Mouse (Mus musculus): Measurements from ENCODE around the gene Haus7. TPM values are rescaled to one million over a fixed set of nuclear protein-coding genes. Genes with fewer than 3 reads are reported as not detected.

Haus7 gene
- polyA plus RNA-seq, 1 experiment from 2014 or later: 67.1 TPM

DNA sequence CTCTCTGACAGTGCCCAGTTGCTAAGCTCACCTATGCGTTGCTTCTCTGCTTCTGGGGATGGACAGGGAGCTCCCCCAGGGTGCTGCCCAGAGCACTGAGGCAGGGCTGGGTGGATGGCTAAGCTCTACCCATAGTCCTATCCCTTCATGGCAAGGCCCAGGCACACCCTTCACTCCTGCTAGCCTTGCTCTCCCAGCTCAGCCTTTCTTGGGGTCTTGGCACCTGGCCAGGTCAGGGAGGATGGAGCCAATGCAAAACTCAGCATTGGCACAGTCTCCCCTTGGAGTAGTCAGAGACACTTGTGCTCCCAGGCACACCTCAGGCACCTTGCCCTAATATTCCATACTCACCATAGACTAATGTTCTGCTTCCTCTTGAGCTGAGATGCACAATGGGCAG is 25.2 kb upstream of the Haus7 start:
- no peaks in the 10 kb centered on the region for H3K4me1 ChIP-seq (ENCODE audit: control insufficient read depth, insufficient read depth, low read length)
- H3K9me3 ChIP-seq (ENCODE audit: control insufficient read depth, low read length): no peaks in the 10 kb centered on the region
- H3K4me2 ChIP-seq (ENCODE audit: low read length): no peak overlapping the region
- H3K4me3 ChIP-seq (replicated peaks; ENCODE audit: low read depth, low read length): no peak overlapping the region
- H3K27ac ChIP-seq (replicated peaks; ENCODE audit: low read depth, low read length): no peak overlapping the region
- H3K9ac ChIP-seq (replicated peaks; ENCODE audit: low read length): no peak overlapping the region
- H3K36me3 ChIP-seq (ENCODE audit: control insufficient read depth, insufficient read depth, low read length): no peaks in the 10 kb centered on the region
- no peaks in the 10 kb centered on the region for H3K27me3 ChIP-seq (ENCODE audit: control insufficient read depth, insufficient read depth, low read length)
- WGBS: 76% methylated on average over 1 of the region's 1 CpGs
- DNase-seq (no peak), ATAC-seq (ENCODE audit: low FRiP score, low TSS enrichment) (no peak)

DNA sequence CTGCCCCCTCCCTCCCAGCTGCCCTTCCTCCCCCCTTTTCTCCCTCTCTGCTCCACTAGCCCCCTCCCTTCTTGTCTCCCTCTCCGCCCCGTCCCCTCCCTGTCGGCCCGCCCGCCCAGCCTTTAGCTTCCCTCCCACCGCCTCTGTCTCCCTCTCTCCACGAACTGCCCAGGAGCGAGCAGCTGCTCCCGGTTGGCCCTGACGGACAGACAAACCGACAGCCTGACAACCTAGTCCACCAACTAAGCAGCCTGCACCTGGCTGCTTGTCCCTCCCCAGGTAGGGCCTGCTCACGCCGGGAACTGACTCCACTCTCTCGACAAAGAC is 24.6 kb upstream of the Haus7 start, which contains the start of gene Bgn:
TSS of gene Bgn (plus strand) at position 119 of the 327 bp plus-strand sequence.
- ATAC-seq (ENCODE audit: low FRiP score, low TSS enrichment) (no peak), DNase-seq (no peak)
- peak within 1 kb of the TSS; percentile 19; the same call in 1 of the 2 replicates for H3K4me2 ChIP-seq (ENCODE audit: low read length)
- no peaks in the 10 kb centered on the region for H3K4me1 ChIP-seq (ENCODE audit: control insufficient read depth, insufficient read depth, low read length)
- H3K27ac ChIP-seq (replicated peaks; ENCODE audit: low read depth, low read length): no peak within 1 kb of the TSS
- H3K9me3 ChIP-seq (ENCODE audit: control insufficient read depth, low read length): no peaks in the 10 kb centered on the region
- no peak within 1 kb of the TSS for H3K4me3 ChIP-seq (replicated peaks; ENCODE audit: low read depth, low read length)
- H3K27me3 ChIP-seq (ENCODE audit: control insufficient read depth, insufficient read depth, low read length): no peaks in the 10 kb centered on the region
- H3K9ac ChIP-seq (replicated peaks; ENCODE audit: low read length): no peak within 1 kb of the TSS
- WGBS: 29% methylated on average over 13 of the region's 14 CpGs
- H3K36me3 ChIP-seq (ENCODE audit: control insufficient read depth, insufficient read depth, low read length): no peaks in the 10 kb centered on the region

DNA sequence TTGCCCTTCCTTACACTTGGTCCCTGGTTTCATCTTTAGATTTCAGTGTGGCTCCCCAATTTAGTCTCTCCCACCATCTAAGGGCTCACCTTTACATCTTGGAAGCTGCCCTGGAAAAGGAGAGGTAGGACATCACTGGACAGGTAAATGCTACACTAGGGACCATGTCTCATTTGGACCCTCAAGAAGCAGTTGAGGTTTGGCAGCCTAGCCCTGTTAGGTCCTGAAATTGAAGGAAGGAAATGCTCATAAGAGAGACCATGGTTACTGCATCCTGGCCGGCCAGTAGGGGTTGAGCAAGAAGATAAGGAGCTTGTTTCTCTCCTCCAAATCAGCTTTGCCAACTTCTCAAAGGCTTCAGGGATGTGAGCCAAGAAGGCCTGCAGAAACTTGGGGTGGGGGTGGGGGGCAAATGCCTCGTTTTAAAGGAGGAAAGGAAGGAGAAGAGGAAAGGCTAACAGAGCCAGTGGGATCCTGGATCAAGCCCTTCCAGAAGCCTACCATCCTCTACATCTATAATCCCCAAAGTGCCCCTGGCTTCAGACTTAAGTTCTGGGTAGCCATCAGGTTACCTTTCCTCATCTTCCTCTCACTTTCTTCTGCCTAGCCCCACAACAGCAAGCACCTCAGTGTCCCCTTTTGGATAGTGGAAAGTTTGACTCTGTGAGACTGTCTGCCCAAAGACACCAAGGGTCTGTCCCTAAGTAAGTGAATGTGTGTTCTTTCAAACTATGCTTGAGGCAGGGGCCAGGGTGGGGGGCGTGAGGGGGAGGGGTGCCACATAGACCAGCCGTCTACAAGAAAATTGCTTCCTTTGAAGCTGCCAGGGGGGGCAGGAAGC is 24.0 kb upstream of the Haus7 start:
- H3K4me2 ChIP-seq (ENCODE audit: low read length): peak overlapping the region; percentile 19; the same call in 1 of the 2 replicates
- no peak overlapping the region for H3K9ac ChIP-seq (replicated peaks; ENCODE audit: low read length)
- H3K36me3 ChIP-seq (ENCODE audit: control insufficient read depth, insufficient read depth, low read length): no peaks in the 10 kb centered on the region
- WGBS: 55% methylated on average over 4 of the region's 4 CpGs
- H3K27me3 ChIP-seq (ENCODE audit: control insufficient read depth, insufficient read depth, low read length): no peaks in the 10 kb centered on the region
- no peak for ATAC-seq (ENCODE audit: low FRiP score, low TSS enrichment)
- H3K27ac ChIP-seq (replicated peaks; ENCODE audit: low read depth, low read length): no peak overlapping the region
- H3K4me3 ChIP-seq (replicated peaks; ENCODE audit: low read depth, low read length): no peak overlapping the region
- H3K4me1 ChIP-seq (ENCODE audit: control insufficient read depth, insufficient read depth, low read length): no peaks in the 10 kb centered on the region
- H3K9me3 ChIP-seq (ENCODE audit: control insufficient read depth, low read length): no peaks in the 10 kb centered on the region
- DNase-seq: no peak

DNA sequence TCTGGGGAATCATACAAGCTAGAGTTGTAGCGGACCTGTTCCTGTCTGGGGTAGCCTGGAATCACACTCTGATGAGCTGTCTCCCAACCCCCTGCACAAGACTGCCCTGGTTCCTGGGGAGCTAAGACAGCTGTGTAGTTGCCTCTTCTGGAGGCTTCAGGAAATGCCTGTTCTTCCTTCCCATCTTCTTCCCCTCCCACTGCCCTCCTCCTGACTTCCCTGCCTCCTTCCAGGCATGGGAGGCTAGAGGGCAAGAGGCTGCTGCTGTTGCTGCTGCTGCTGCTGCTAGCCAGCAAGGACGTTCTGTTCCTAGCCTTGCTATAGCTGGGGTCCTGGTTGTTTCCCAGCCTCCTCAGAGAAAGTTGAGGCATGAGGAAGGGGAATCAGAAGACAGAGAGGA is 21.5 kb upstream of the Haus7 start:
- Histone ChIP-seq H3K4me2 (ENCODE audit: low read length) (no peak overlapping the region), H3K4me1 (ENCODE audit: control insufficient read depth, insufficient read depth, low read length) (no peaks in the 10 kb centered on the region), H3K36me3 (ENCODE audit: control insufficient read depth, insufficient read depth, low read length) (no peaks in the 10 kb centered on the region), H3K9ac (replicated peaks; ENCODE audit: low read length) (no peak overlapping the region), H3K9me3 (ENCODE audit: control insufficient read depth, low read length) (no peaks in the 10 kb centered on the region), H3K27ac (replicated peaks; ENCODE audit: low read depth, low read length) (no peak overlapping the region), H3K27me3 (ENCODE audit: control insufficient read depth, insufficient read depth, low read length) (no peaks in the 10 kb centered on the region), H3K4me3 (replicated peaks; ENCODE audit: low read depth, low read length) (no peak overlapping the region)
- DNase-seq: no peak
- WGBS: 49% methylated on average over 2 of the region's 2 CpGs
- no peak for ATAC-seq (ENCODE audit: low FRiP score, low TSS enrichment)

DNA sequence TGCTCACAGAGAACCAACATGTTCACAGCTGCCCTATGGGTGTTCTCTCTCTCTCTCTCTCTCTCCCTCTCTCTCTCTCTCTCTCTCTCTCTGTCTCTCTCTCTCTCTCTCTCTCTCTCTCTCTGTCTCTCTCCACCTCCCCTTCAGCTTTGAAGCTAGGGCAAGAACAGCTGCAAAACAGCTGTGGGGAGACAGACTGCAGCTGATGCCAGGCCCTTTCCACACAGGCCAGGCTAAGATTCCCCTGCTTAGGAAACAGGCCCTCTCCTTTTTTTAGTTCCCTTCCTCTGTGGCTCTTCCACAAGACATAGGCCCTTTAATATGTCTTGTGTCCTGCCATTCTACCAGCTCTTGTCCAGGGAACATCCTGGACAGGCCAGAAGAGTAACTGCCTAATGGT is 20.8 kb upstream of the Haus7 start:
- ATAC-seq (ENCODE audit: low FRiP score, low TSS enrichment): no peak
- no peak overlapping the region for H3K4me2 ChIP-seq (ENCODE audit: low read length)
- DNase-seq: no peak

DNA sequence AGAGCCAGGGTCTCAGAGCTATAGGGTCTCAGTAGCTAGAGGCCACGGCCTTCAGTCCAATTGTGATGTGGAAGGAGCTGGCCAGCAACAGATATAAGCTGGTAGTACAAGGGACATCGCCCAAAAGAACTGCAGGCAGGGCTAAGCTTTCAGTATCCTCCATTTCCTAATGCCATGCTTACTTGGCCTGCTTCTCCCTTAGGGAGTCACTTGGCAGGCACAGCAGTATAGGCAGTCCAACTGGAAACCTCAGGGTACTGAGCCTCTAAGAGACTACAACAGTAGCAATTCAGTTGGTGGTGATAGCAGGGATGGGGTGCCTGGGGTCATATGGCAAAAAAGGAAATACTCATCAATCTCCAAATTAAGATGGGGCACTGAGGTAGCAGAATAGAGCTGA is 18.7 kb upstream of the Haus7 start:
- no peak for DNase-seq
- H3K4me1 ChIP-seq (ENCODE audit: control insufficient read depth, insufficient read depth, low read length): no peaks in the 10 kb centered on the region
- H3K9me3 ChIP-seq (ENCODE audit: control insufficient read depth, low read length): no peaks in the 10 kb centered on the region
- ATAC-seq (ENCODE audit: low FRiP score, low TSS enrichment): no peak
- H3K36me3 ChIP-seq (ENCODE audit: control insufficient read depth, insufficient read depth, low read length): no peaks in the 10 kb centered on the region
- H3K27me3 ChIP-seq (ENCODE audit: control insufficient read depth, insufficient read depth, low read length): no peaks in the 10 kb centered on the region
- 62% methylated on average over 2 of the region's 2 CpGs for WGBS
- H3K27ac ChIP-seq (replicated peaks; ENCODE audit: low read depth, low read length): no peak overlapping the region
- no peak overlapping the region for H3K4me3 ChIP-seq (replicated peaks; ENCODE audit: low read depth, low read length)
- H3K4me2 ChIP-seq (ENCODE audit: low read length): no peak overlapping the region
- no peak overlapping the region for H3K9ac ChIP-seq (replicated peaks; ENCODE audit: low read length)

More for the DNA sequence above, 20.8 kb upstream of the Haus7 start:
- H3K4me3 ChIP-seq (replicated peaks; ENCODE audit: low read depth, low read length): no peak overlapping the region
- no peaks in the 10 kb centered on the region for H3K4me1 ChIP-seq (ENCODE audit: control insufficient read depth, insufficient read depth, low read length)
- H3K9me3 ChIP-seq (ENCODE audit: control insufficient read depth, low read length): no peaks in the 10 kb centered on the region
- H3K36me3 ChIP-seq (ENCODE audit: control insufficient read depth, insufficient read depth, low read length): no peaks in the 10 kb centered on the region
- no peak overlapping the region for H3K9ac ChIP-seq (replicated peaks; ENCODE audit: low read length)
- no peaks in the 10 kb centered on the region for H3K27me3 ChIP-seq (ENCODE audit: control insufficient read depth, insufficient read depth, low read length)
- no peak overlapping the region for H3K27ac ChIP-seq (replicated peaks; ENCODE audit: low read depth, low read length)

DNA sequence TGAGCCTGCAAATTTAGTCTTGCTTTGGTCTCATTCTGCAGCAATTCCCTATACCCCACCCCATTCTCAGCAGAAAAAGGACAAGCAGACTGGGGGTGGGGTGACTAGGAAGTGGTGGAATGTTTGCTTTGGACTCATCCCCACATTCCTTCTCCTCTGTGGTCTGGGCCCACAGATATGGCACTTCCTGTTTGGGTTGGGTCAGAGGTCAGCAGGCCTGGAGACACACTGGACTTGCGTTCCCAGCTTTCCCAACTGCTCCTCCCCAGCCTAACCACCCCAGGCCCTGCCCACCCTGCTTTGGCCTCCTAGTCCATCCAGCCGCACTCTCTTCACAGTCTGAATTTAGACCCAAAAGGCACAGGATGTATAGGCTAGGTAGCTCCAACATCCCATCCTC is 17.8 kb upstream of the Haus7 start:
- 79% methylated on average over 2 of the region's 2 CpGs for WGBS
- no peak overlapping the region for H3K27ac ChIP-seq (replicated peaks; ENCODE audit: low read depth, low read length)
- no peaks in the 10 kb centered on the region for H3K27me3 ChIP-seq (ENCODE audit: control insufficient read depth, insufficient read depth, low read length)
- no peak overlapping the region for H3K9ac ChIP-seq (replicated peaks; ENCODE audit: low read length)
- no peak overlapping the region for H3K4me2 ChIP-seq (ENCODE audit: low read length)
- no peak for DNase-seq
- no peaks in the 10 kb centered on the region for H3K9me3 ChIP-seq (ENCODE audit: control insufficient read depth, low read length)
- H3K4me1 ChIP-seq (ENCODE audit: control insufficient read depth, insufficient read depth, low read length): no peaks in the 10 kb centered on the region
- ATAC-seq (ENCODE audit: low FRiP score, low TSS enrichment): no peak
- no peaks in the 10 kb centered on the region for H3K36me3 ChIP-seq (ENCODE audit: control insufficient read depth, insufficient read depth, low read length)
- no peak overlapping the region for H3K4me3 ChIP-seq (replicated peaks; ENCODE audit: low read depth, low read length)

DNA sequence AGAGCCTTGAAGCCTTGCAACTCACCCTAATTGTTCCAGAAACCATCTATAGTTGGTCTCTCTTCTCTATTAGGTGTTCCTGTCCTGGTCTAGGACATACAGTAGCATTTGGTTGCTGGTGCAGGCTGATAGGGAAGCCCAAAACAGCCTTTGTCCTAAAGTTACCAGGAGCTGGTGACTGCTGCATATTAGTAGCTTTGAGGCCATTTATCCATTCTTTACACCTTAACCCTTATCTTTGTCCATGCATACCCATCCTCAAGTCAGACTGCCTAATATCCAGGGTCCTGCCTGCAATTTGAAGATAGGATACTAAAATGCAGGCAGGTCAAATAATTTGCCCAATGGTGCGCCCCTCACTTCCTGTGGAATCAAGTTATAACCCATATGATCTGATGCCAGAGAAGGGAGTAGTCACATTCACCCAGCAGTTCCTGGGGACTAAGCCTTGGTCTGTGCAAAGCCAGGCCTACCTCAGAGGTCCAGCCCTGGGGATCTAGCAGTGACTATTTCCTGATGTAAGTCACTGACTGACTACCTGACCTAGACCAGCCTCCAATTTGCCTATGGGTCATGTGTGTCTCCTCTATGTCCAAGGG is 16.9 kb upstream of the Haus7 start:
- 81% methylated on average over 1 of the region's 1 CpGs for WGBS
- ATAC-seq (ENCODE audit: low FRiP score, low TSS enrichment): no peak
- no peak for DNase-seq

More for the DNA sequence above, 16.9 kb upstream of the Haus7 start:
- Histone ChIP-seq H3K4me3 (replicated peaks; ENCODE audit: low read depth, low read length) (no peak overlapping the region), H3K27me3 (ENCODE audit: control insufficient read depth, insufficient read depth, low read length) (no peaks in the 10 kb centered on the region), H3K9me3 (ENCODE audit: control insufficient read depth, low read length) (no peaks in the 10 kb centered on the region), H3K36me3 (ENCODE audit: control insufficient read depth, insufficient read depth, low read length) (no peaks in the 10 kb centered on the region), H3K27ac (replicated peaks; ENCODE audit: low read depth, low read length) (no peak overlapping the region), H3K4me1 (ENCODE audit: control insufficient read depth, insufficient read depth, low read length) (no peaks in the 10 kb centered on the region), H3K9ac (replicated peaks; ENCODE audit: low read length) (no peak overlapping the region), H3K4me2 (ENCODE audit: low read length) (no peak overlapping the region)
